Mouse (Mus musculus) cerebellum, adult 18-20 months (tissue): ENCODE measurements at regions not wholly inside any gene's neighbourhood (a gene's known extent, or its start where the extent isn't known, plus 50 kb on each side); places are given as distances from the start of the nearest gene placed in this dataset.

Source experiments
- DNase-seq, 2 experiments: peaks; one replicate each; pipeline ENCODE4 v3.0.0; 2021

DNA sequence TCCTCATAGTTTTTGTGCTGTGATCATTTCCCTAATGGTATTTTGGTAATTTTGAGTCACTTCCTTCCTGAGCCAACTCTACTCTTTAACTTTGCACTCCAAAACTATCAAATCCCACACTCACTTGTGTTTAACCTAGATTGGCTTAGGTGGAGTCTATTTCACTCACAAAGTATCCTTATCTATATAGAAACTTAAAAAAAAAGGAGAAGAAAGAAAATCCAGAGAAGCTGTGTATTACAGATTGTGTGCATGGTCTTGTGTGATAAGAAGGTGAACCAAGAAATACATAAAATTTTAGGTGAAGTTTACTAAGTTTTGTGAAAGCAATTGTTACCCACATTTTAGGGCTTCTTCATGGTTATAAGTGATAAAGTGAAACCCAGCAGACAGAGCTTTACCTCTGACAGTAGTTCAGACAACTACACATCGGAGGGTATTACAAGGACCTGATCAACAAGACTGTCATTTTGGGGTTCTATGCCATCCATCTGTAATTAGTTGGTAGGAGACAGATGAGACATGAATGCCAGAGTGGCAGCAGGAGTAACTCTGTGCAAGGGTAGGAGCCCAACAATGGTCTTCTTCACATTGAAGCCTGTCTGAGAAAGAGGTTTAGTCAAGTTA lies 350.0 kb downstream of the Ccser2 start:
- DNase-seq, result no peak

DNA sequence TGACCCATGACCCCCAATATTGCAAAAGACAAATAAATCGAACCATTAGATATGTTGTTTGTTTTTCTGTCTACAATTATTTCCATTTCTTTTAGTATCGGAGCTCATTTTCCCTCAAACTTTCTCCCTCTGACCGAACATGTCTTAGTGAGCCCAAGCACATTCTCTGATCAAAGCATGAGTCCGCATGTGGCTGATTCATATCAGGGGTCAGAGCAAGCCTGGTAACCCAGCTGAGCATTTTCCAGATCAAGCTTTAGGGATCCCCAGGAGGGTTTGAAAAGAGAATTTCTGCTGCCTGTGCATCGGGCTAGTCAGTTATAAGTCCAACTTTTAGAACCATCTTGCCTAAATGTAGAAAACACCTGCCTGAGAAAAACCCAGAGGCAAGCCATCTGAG lies 350.6 kb downstream of the Ccser2 start:
- DNase-seq, result no peak

DNA sequence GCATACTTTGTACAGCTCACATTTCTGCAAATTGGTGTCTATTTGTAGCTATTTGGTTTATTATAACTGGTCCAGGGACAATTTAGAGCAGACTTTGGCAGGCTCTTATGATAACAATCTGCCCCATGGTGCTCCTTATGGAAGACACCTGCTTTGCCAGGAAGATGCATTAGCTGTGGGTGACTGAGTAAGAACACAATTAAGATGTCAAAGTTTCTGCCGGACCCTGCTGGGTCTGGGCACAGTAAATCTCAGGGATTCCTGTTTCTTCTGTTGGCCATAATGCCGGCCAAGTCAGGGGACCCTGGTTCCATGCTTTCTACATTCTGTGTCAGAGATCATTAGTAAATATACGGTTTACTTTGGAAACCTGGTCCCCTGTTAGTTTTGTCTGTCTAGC lies 353.7 kb downstream of the Ccser2 start:
- peak in 1 of 2 experiments; percentile 2 for DNase-seq

DNA sequence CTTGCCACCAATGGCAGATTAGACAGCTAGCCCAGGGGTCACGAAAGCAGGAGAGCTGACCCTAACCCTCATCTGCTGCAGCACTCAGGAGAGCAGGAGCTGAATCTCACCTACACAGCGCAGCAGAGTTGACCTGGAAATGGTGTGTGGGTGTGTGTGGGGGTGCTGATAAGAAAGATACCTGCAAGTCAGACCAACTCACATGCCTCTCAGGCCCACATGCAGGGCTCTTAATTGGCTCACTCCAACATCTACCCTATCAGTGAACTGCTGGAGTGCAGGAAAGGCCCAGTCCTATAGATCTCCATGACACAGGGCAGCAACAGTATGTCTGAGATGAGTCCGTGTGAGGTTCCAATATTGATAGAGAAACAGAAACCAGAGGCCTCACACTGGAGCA lies 355.7 kb downstream of the Ccser2 start:
- DNase-seq, result no peak

DNA sequence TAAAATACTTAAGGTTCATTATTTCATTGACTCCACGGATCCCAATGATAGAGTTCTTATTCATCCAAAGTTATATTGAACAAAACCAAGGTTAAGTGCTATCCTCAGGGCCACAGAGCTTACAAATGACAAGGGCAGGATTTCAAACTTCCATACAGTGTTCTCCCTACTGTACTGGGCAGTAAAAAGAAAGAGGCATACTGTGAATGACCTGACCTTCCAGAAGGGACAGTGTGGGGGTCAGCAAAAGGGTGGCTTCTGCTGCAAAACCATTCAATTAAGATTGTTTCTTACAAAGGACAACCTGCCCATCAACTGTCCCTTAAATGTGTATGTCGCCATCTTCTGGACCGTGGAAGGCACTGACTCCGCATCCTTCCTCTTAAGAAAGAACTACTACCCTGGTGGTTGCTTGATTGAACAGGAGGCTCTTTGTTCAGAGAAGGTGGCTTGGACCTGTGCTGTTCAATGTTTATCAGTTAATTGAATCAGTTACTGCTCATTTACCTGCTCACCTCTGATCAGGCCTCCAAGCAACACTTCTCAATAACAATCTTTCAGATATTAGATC lies 384.4 kb downstream of the Ccser2 start:
- DNase-seq, result peak; percentile 6 to 7

DNA sequence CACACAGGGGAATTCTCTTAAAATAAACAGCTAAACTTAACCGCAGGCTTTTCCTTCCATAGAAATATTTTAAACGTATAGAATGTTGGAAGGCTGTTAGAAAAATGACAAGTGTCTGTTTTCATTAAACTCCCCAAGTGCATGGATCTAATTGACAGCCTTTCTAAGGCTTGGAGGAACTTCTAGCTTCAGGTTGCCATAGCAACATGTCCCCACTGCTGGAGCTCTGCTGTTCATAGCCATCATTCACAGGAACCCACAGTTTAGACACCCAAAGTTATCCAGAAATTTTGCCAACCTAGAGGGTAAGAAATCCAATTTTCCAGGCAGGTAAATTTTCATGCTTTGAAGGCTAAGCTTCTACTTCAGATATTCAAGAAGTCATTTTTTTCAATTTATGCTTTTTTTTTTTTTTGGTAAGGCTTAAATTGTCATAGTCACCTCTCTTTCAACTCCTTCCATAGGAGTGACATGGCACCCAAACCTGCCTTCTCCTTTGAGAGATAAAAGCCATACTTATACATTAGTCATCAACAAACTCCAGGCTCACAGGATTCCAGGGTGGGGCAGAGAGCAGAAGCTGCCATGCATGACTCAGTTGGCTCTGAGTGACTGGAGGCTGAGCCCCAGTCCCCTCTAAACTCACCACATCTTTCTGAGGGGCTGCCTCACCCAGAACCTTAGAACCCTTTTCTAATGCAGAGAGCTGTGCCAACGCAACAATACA lies 385.1 kb downstream of the Ccser2 start:
- DNase-seq, result no peak

DNA sequence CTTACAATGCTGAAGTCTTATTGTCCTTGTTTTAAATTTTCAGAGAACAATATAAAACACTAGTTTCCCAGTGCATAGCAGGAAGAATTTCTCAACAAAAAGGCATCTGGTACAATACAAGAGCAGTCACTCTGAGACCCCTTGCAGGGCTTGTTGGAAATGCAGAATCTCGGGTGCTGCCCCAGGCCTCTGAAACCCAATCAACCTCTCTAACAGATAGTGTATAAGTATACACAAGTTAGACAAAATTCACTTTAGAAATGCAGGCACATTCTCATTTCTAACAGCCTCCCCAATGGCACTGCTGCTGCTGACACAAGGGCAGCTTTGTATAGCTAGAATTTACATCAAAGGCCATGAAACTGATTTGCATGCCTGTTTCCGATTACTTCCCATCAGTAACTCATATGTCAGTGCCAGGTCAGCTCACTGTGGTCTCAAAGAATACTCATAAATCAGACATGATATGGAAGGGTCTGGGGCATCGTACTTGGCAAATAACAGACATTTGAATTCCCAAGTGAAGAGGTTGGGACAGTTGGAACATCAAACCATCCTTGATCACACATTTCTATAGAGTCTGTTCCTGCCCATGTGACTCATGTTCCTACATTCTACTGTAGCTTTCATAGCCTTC lies 405.2 kb downstream of the Ccser2 start:
- DNase-seq, result no peak

DNA sequence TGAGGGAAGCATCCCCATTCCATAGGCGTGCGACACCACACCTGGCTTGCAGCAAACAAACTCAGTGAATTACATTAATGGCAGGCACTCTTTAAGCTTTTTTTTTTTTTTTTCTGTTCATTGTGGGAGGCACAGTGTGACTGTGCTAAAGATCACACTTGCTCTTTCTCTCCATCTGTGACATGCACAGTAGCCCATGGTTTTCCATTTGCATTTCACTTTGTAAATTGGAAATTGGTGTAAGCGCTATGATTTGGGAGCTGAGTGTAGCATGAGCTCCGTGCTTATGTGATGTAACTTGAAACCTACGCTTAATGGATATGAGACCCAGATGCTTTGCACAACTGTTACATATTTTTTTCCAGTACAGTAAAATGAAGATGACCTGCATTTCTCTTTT lies 431.2 kb downstream of the Ccser2 start:
- DNase-seq, result no peak

DNA sequence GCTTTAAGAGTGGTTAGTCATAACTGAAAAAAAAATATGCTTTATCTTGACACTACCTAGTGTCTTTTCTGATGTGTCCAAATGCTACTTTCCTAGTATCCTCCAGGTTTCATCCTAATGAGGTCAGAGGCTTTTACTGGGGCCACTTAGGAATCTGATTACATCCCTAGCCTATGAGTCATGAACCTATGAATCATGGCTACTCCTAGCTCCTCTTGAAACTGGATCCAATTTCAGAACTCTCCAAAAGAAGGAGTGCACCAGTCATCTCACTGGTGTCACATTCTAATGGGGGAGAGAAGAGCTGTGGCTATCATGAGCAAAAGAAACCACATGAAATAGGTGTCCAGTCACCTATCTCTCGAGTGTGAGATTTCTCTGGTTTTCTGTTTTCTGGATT lies 432.6 kb downstream of the 4930474N05Rik start:
- no peak for DNase-seq

DNA sequence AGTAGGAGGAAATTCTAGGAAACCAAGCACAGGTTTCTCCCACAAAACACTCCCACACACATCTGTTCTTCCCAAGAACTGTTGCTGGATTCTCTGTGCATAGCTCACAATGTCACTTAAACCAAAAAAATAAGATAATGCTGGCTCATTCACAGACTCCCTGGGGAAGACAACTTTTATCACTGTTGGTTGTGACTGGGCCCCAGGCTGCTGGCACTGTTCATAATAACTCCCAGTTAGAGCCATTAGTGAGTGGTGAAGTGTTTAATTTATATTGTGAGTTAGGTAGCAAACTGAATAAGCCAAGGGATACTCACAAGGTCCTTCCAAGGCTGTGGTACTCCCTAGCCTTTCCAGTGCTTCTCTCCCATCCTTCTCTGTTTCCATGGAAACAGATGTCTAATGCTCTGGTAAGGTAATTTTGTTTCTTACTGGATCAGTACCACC lies 430.9 kb downstream of the 4930474N05Rik start:
- no peak for DNase-seq

DNA sequence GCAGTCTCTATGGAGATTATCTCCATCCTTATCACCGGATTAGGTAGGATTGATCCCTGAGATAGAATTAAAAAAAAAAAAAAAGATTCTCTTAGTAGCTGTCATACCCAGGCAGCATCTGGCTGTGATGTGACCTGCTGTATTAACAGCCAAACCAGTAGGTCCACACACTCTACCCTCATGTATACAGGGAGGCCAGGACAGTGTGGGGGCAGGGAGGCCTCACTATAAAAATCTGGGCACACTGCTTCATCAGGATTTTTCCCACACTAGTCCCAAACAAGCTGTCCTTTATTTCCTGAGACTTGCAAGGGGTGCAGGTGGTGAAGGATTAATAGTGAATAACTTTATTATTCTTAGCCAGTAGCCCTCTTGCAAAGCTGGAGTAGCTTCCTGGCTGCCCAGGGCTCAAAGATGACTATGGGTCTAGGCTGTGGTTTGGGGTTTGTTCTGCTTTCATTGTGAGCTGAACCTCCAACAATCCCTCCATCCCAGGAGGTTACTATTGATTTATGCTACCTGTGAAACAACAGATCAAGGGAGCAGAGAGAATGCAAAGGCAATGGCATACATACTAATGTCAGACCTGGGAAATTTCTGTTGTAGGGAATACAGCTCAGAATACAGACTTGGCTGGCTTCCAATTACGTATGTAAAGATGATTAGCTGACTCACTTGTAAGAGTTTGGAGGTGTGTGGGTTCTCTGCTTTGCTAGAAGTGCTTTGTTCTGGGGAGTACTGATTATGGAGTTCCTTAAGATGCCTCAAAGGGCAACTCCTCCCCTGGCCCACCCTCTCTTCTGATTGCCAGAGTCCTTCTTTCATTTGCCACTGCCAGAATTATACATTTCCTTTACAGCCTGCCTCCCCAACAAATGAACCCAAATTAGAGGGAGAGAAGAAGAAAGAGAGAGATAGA lies 407.6 kb downstream of the 4930474N05Rik start:
- DNase-seq, result no peak

DNA sequence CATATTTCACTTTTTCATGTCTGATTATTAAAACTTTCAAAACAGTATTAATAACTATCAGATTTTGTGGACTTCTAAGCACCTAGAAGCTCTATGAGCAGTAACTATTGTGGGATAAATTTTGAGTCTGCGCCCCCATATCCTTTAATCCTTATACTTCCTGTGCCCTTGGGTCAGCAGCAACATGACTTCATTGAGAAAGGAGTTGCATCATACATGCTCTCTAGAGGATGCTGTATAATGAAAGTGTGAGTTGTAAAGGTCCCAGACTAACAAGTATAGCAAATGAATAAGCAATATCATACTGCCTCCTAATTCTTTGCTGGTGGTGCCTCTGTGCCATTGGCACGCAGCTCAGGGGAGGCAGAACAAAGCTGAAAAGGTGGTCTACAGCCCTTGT lies 404.6 kb downstream of the 4930474N05Rik start:
- no peak for DNase-seq

DNA sequence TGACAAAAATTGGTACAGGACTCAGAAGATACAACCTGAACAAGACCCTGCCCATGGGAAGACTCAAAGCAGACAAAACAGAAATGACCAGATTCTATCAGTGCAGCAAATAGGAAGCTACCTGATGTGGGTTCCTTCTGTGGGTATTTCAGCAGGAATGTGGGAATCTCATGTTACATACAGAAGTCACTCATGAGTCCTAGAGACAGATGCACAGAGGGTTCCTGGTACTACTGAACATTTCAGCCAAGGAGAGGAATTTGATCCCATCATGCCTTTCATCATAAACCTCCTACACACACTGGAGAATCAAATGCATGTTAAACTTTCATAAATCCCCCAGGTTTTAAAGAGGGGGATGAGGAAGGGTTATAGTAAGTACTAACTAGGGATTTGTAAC lies 390.8 kb downstream of the 4930474N05Rik start:
- DNase-seq, result no peak

DNA sequence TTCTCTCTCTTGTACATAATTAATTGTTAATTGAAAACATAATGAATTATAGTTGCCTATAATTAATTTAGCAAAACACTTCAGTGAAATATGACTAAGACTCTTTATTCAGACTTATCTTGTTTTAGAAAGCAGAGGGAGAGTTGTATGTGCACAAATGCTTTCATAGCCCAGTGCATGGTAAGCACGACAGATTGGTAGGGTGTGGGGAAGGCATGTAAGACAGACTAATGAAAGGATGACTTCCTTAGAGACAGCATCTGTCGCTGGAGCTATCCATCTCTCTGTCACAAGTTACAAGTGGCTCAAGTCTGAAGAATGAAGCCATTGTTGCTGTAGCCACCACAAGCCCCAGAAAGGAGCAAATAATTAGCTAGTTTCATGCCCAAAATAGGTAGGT lies 376.9 kb downstream of the 4930474N05Rik start:
- no peak for DNase-seq

DNA sequence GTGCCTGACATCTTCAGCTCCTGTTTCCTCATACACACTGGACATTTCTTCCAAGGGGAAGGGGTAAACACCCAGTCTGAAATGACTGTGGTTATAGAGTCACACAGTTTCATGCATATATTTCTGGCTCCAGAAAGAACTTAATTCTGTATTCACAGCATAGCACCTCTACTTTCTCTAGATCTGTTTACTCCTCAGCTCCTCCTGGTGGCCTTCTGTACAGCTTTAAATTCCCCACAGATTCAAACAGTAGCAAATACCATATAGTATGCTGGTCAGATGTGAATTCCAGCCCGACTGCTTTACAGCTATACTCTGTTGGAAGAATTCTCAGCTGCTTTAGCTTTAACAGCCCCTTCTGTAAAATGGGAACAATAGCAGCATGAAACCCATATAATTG lies 375.6 kb downstream of the 4930474N05Rik start:
- DNase-seq, result no peak

DNA sequence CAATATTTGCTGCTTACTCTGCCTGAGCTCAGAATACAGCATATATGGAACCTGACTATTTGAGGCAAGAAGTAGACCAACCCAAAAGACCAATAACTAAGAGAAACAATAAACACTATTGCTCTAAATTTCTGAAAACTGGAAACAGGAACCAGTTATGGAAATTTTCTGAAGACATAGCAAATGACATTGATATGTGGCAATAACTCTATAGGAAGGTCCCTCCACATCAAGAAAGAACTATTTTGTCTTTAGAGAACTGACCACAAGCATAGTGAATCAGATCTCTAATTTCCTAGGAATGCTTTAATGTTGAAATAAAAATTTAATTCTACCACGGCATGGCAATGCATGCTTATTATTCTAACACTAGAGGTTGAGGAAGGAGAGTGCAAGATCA lies 358.3 kb downstream of the 4930474N05Rik start:
- DNase-seq, result no peak

DNA sequence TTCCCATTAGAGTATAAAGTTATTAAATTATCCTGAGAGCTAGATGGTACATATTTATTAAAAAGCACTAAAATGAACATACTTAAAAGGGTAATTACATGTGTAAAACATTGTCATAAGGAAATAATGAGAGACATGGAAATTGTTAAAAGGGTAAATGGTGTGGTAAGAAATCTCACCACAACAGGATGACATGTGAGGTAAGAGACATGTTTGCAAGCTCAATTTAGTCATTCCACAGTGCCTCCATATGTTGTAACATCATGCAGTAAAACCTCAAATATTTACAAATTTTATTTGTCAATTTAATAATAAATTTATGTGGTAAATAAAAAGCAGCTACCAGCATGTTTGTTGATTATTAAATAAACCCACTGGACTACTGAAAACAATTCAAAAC lies 355.4 kb downstream of the 4930474N05Rik start:
- DNase-seq, result no peak

DNA sequence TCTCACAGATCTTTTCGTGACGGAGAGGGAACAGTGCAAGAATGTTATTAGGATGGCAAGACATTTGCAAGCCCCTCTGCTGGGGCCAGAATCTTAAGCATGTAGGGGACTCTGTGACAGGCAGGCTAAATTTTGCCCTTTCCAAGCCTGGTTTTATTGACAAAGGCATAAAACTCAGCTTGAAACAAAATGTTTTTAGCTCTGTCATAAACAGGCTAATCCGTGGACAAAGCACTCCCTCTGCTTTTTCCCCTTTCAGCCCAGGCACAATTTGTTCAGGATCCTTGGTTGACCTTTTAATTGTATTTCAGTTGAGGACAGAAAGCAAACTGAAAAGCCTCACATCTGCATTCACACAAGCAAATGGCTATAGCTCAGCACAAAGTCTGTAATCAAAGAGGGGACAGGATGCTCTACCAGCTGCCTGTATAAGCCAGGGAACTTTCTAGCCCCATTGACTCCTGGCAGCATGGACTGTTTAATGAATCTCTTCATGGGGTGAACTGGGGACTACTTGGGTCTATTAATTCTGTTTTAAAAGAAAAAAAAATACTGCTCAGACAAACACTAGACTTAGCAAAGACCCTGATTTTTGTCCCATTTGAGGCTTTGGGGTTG lies 320.0 kb downstream of the 4930474N05Rik start:
- peak; percentile 2 to 6 for DNase-seq

DNA sequence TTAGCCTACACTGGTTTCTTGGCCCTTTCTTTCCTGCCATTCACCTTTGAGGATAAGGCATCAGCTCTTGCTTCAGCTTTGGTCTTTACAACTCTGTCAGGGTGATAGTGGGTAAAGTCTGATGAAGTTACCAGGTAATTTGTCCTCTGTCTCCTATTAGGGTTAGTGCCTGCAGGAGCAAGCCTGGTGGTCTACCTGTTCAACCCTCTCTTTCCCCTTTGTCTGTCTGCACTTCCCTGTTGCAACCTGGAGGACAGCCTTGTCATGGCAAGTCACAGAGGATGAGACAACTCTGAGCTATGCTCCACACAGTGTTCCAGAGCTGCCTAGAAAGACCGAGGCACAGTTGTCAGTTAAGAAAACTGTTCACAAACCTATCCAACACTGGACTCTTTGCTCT lies 319.5 kb downstream of the 4930474N05Rik start:
- DNase-seq, result no peak
